In genomic region chr7:135602881-135603523, GRCm38 (mm10) we compare ENCODE assay signal across 11 mouse cellular contexts.
DNase-seq lines count a peak whose midpoint lies in the region; ATAC-seq and TF ChIP-seq lines count a peak whose summit lies in the region.
"Had no signal": no experiment of that assay in that cellular context is flagged by ENCODE, and none has a peak within 500 bp of the region (broad histone marks: within the 10 kb centered on the region; RNA-seq: fewer than 3 reads in every experiment).

No protein-coding gene starts in this region.

- no peak for DNase-seq in liver, postnatal 0 days
- no peak for DNase-seq in spleen, postnatal 36 days (ENCODE audit: low spot score in 2 of 2)
- no peak for DNase-seq in left cerebral cortex, adult 18-20 months (ENCODE audit: low spot score in 2 of 2)
- no peak for DNase-seq in thymus, adult 18-20 months

- H3K9me3 ChIP-seq in intestine, embryonic 16.5 days (ENCODE audit: control insufficient read depth, low read length): no peaks in the 10 kb centered on the region
- no peaks in the 10 kb centered on the region for H3K9me3 ChIP-seq in intestine, embryonic 15.5 days
- no peaks in the 10 kb centered on the region for H3K9me3 ChIP-seq in heart, embryonic 14.5 days (ENCODE audit: control insufficient read depth, low read length)
- H3K9me3 ChIP-seq in liver, postnatal 0 days (ENCODE audit: low read length): no peaks in the 10 kb centered on the region
- H3K9me3 ChIP-seq: embryonic facial prominence, embryonic 12.5 days; neural tube, embryonic 15.5 days had no signal

- 48% methylated on average over 5 of the region's 5 CpGs for WGBS in intestine, embryonic 16.5 days
- WGBS in intestine, embryonic 15.5 days: 63% methylated on average over 5 of the region's 5 CpGs
- WGBS in bone marrow, adult 2 months: 73% methylated on average over 5 of the region's 5 CpGs
- WGBS in heart, embryonic 14.5 days: 37% methylated on average over 5 of the region's 5 CpGs
- WGBS in liver, postnatal 0 days (ENCODE audit: insufficient replicate concordance): 66% methylated on average over 5 of the region's 5 CpGs

- no peak for TF ChIP-seq POLR2A in bone marrow, adult 2 months (IDR thresholded peaks at IDR 0.05; ENCODE audit: borderline replicate concordance, control insufficient read depth, low read depth, low read length)

- no peak overlapping the region for H3K9ac ChIP-seq in intestine, embryonic 16.5 days (ENCODE audit: low read depth, low read length)
- no peak overlapping the region for H3K9ac ChIP-seq in intestine, embryonic 15.5 days
- no peak overlapping the region for H3K9ac ChIP-seq in heart, embryonic 14.5 days (ENCODE audit: low read length)
- H3K9ac ChIP-seq in liver, postnatal 0 days (replicated peaks): no peak overlapping the region
- H3K9ac ChIP-seq: embryonic facial prominence, embryonic 12.5 days; neural tube, embryonic 15.5 days had no signal

- TF ChIP-seq CTCF in bone marrow, adult 2 months (IDR thresholded peaks at IDR 0.05; ENCODE audit: control insufficient read depth, insufficient read depth, low read length): no peak
- TF ChIP-seq CTCF in liver, postnatal 0 days (IDR thresholded peaks at IDR 0.05; ENCODE audit: low read depth): no peak

- H3K4me3 ChIP-seq in intestine, embryonic 16.5 days (ENCODE audit: low read length): no peak overlapping the region
- no peak overlapping the region for H3K4me3 ChIP-seq in intestine, embryonic 15.5 days (replicated peaks)
- H3K4me3 ChIP-seq in bone marrow, adult 2 months (replicated peaks; ENCODE audit: control insufficient read depth, low read depth, low read length): no peak overlapping the region
- no peak overlapping the region for H3K4me3 ChIP-seq in heart, embryonic 14.5 days (ENCODE audit: control insufficient read depth in 1 of 2, insufficient read depth in 1 of 2, low read depth in 1 of 2, low read length in 2 of 2)
- H3K4me3 ChIP-seq in liver, postnatal 0 days (ENCODE audit: low read depth, low read length): no peak overlapping the region
- H3K4me3 ChIP-seq: embryonic facial prominence, embryonic 12.5 days; neural tube, embryonic 15.5 days had no signal

- H3K27ac ChIP-seq in intestine, embryonic 16.5 days (ENCODE audit: low read length): 0 out of 2 replicates have a peak overlapping the region, but pooled peaks have one; percentile 8
- no peak overlapping the region for H3K27ac ChIP-seq in intestine, embryonic 15.5 days
- peak overlapping the region; percentile 37; the same call in 1 of the 2 replicates for H3K27ac ChIP-seq in bone marrow, adult 2 months (ENCODE audit: control insufficient read depth, insufficient read depth, low read depth, low read length, poor library complexity)
- H3K27ac ChIP-seq in heart, embryonic 14.5 days (replicated peaks in 1 of 2; ENCODE audit: control insufficient read depth in 1 of 2, insufficient read depth in 1 of 2, low read depth in 2 of 2, low read length in 2 of 2): peak overlapping the region; percentile 24 to 32; a peak in 1 of 4 replicates
- H3K27ac ChIP-seq in liver, postnatal 0 days (ENCODE audit: low read depth): peak overlapping the region; percentile 71; the same call in 1 of the 2 replicates
- H3K27ac ChIP-seq: embryonic facial prominence, embryonic 12.5 days; neural tube, embryonic 15.5 days had no signal

- peaks cover 4% of the 10 kb centered on the region for H3K4me1 ChIP-seq in intestine, embryonic 16.5 days (ENCODE audit: control insufficient read depth, insufficient read depth, low read length)
- peaks cover 4% of the 10 kb centered on the region; the same call in 1 of the 2 replicates for H3K4me1 ChIP-seq in intestine, embryonic 15.5 days (replicated peaks)
- peaks cover 14% of the 10 kb centered on the region for H3K4me1 ChIP-seq in bone marrow, adult 2 months (ENCODE audit: control insufficient read depth, insufficient read depth, low read length)
- H3K4me1 ChIP-seq in heart, embryonic 14.5 days (ENCODE audit: control insufficient read depth in 2 of 2, insufficient read depth in 2 of 2, low read length in 2 of 2): peaks cover 23 to 31% of the 10 kb centered on the region in 2 experiments
- peaks cover 44% of the 10 kb centered on the region for H3K4me1 ChIP-seq in liver, postnatal 0 days (ENCODE audit: insufficient read depth)

- ATAC-seq in intestine, embryonic 16.5 days: no peak
- no peak for ATAC-seq in intestine, embryonic 15.5 days
- no peak for ATAC-seq in heart, embryonic 14.5 days (ENCODE audit: insufficient number of reproducible peaks, insufficient read depth, low FRiP score, low read depth)
- ATAC-seq in liver, postnatal 0 days: no peak

- no peak for TF ChIP-seq EP300 in liver, postnatal 0 days (IDR thresholded peaks at IDR 0.05; ENCODE audit: low read depth)

- H3K4me2 ChIP-seq in intestine, embryonic 16.5 days (ENCODE audit: low read depth, low read length): no peak overlapping the region
- H3K4me2 ChIP-seq in intestine, embryonic 15.5 days (replicated peaks): no peak overlapping the region
- H3K4me2 ChIP-seq in heart, embryonic 14.5 days (ENCODE audit: low read length): no peak overlapping the region
- H3K4me2 ChIP-seq in liver, postnatal 0 days (ENCODE audit: low read depth, low read length): no peak overlapping the region
- H3K4me2 ChIP-seq: embryonic facial prominence, embryonic 12.5 days; neural tube, embryonic 15.5 days had no signal

- H3K36me3 ChIP-seq in intestine, embryonic 16.5 days (ENCODE audit: control insufficient read depth, insufficient read depth, low read length): no peaks in the 10 kb centered on the region
- H3K36me3 ChIP-seq in intestine, embryonic 15.5 days: no peaks in the 10 kb centered on the region
- no peaks in the 10 kb centered on the region for H3K36me3 ChIP-seq in heart, embryonic 14.5 days (ENCODE audit: control insufficient read depth, insufficient read depth, low read length)
- no peaks in the 10 kb centered on the region for H3K36me3 ChIP-seq in liver, postnatal 0 days (replicated peaks; ENCODE audit: insufficient read depth, low read length)
- H3K36me3 ChIP-seq: embryonic facial prominence, embryonic 12.5 days; neural tube, embryonic 15.5 days had no signal

- H3K27me3 ChIP-seq in intestine, embryonic 16.5 days (replicated peaks; ENCODE audit: control insufficient read depth, insufficient read depth, low read length): no peaks in the 10 kb centered on the region
- H3K27me3 ChIP-seq in intestine, embryonic 15.5 days (replicated peaks): no peaks in the 10 kb centered on the region
- H3K27me3 ChIP-seq in heart, embryonic 14.5 days (ENCODE audit: control insufficient read depth, insufficient read depth, low read length): 0 out of 2 replicates have a peak, but pooled peaks cover 4% of the 10 kb centered on the region
- H3K27me3 ChIP-seq in liver, postnatal 0 days (ENCODE audit: insufficient read depth, low read length): no peaks in the 10 kb centered on the region
- H3K27me3 ChIP-seq: CH12.LX; embryonic facial prominence, embryonic 12.5 days; neural tube, embryonic 15.5 days had no signal
